ENCODE assay signal across 24 mouse cellular contexts in genomic region chr2:154348152-154348551, GRCm38 (mm10). TPM values are rescaled to one million over a fixed set of nuclear protein-coding genes. Genes with fewer than 3 reads are reported as not detected.
"Had no signal": no experiment of that assay in that cellular context is flagged by ENCODE, and none has a peak within 500 bp of the region (broad histone marks: within the 10 kb centered on the region; RNA-seq: fewer than 3 reads in every experiment).

No protein-coding gene starts in this region.

- H3K4me3 ChIP-seq: midbrain, embryonic 10.5 days; midbrain, embryonic 12.5 days; myocyte; neural tube, embryonic 13.5 days; neural tube, embryonic 15.5 days had no signal

- H3K9ac ChIP-seq: lung, embryonic 14.5 days; midbrain, embryonic 12.5 days; neural tube, embryonic 13.5 days; neural tube, embryonic 15.5 days had no signal

- H3K27me3 ChIP-seq: midbrain, embryonic 12.5 days; neural tube, embryonic 13.5 days; neural tube, embryonic 15.5 days had no signal

- DNase-seq: lung, adult 18-20 months; lung, embryonic 14.5 days; lung, postnatal 10 days; lung, postnatal 4 days; midbrain, embryonic 14.5 days; retina, postnatal 1 day; right cerebral cortex, adult 18-20 months; right cerebral cortex, postnatal 25 days; right cerebral cortex, postnatal 4 days; spleen, adult 18-20 months; thymus, adult 18-20 months; thymus, postnatal 14 days; thymus, postnatal 36 days had no signal

- H3K27ac ChIP-seq: midbrain, embryonic 10.5 days; midbrain, embryonic 12.5 days; neural tube, embryonic 13.5 days; neural tube, embryonic 15.5 days had no signal

- H3K4me2 ChIP-seq: lung, embryonic 14.5 days; midbrain, embryonic 12.5 days; neural tube, embryonic 13.5 days; neural tube, embryonic 15.5 days had no signal

- H3K4me1 ChIP-seq: midbrain, embryonic 10.5 days; midbrain, embryonic 12.5 days; neural tube, embryonic 13.5 days; neural tube, embryonic 15.5 days had no signal

- ATAC-seq: midbrain, embryonic 16.5 days had no signal

- H3K9me3 ChIP-seq: midbrain, embryonic 10.5 days; midbrain, embryonic 12.5 days; neural tube, embryonic 13.5 days; neural tube, embryonic 15.5 days had no signal

RNA-seq across cellular contexts. Expression of gene Bpifb9b, which starts 41.1 kb away (rescaled TPM):
- polyA plus RNA-seq: lung, embryonic 14.5 days; lung, embryonic 16.5 days; midbrain, embryonic 10.5 days; midbrain, embryonic 12.5 days; midbrain, embryonic 14.5 days; midbrain, embryonic 16.5 days; myocyte; neural tube, embryonic 11.5 days; neural tube, embryonic 13.5 days; neural tube, embryonic 15.5 days; small intestine, adult 2 months; stomach, embryonic 14.5 days; stomach, embryonic 16.5 days had no signal
